Mouse (Mus musculus) lung, postnatal 0 days (tissue): ENCODE data around the gene Ptpn12. TPM values are rescaled to one million over a fixed set of nuclear protein-coding genes. Genes with fewer than 3 reads are reported as not detected.

Experiments used
- ATAC-seq: fragments of 200-750 bp; cut with Nextera tagmentation; 2 replicates; pipeline ENCODE4 v1.8.0; 2017; ENCODE audit warnings: moderate library complexity
- DNase-seq: peaks from one replicate; pipeline ENCODE4 v3.0.0-alpha.2; 2016; ENCODE audit warnings: low spot score
- H3K27ac ChIP-seq: fragments of 300-500 bp; sonication (generic); 2 replicates; pipeline ENCODE4 v1.5.1; 2014; ENCODE audit warnings: antibody characterized with exemption, mild to moderate bottlenecking, low read length, mixed read lengths
- H3K27me3 ChIP-seq: fragments of 300-500 bp; sonication (generic); replicated peaks from 2 replicates; pipeline ENCODE4 v1.6.1; 2014; ENCODE audit warnings: low read length, mixed read lengths; ENCODE audit not compliant: insufficient read depth
- H3K36me3 ChIP-seq: fragments of 300-500 bp; sonication (generic); 2 replicates; pipeline ENCODE4 v1.6.1; 2014; ENCODE audit warnings: low read length, mixed read lengths; ENCODE audit not compliant: insufficient read depth
- H3K4me1 ChIP-seq: fragments of 300-500 bp; sonication (generic); 2 replicates; pipeline ENCODE4 v1.6.1; 2014; ENCODE audit warnings: antibody characterized with exemption, low read depth, low read length, mixed read lengths; ENCODE audit not compliant: insufficient read depth
- H3K4me2 ChIP-seq: fragments of 300-500 bp; sonication (generic); replicated peaks from 2 replicates; pipeline ENCODE4 v1.6.1; 2014; ENCODE audit warnings: low read depth, mild to moderate bottlenecking, low read length, moderate library complexity, mixed read lengths
- H3K4me3 ChIP-seq: fragments of 300-500 bp; sonication (generic); 2 replicates; pipeline ENCODE4 v1.5.1; 2014; ENCODE audit warnings: low read depth, low read length
- H3K9ac ChIP-seq: fragments of 300-500 bp; sonication (generic); replicated peaks from 2 replicates; pipeline ENCODE4 v1.6.1; 2014; ENCODE audit warnings: low read depth, mild to moderate bottlenecking
- H3K9me3 ChIP-seq: fragments of 300-500 bp; sonication (generic); 2 replicates; pipeline ENCODE4 v1.6.1; 2016; ENCODE audit warnings: low read length, mixed read lengths
- CTCF ChIP-seq: IDR thresholded peaks from 2 replicates; pipeline ENCODE4 v1.5.1; 2016; ENCODE audit warnings: antibody characterized with exemption, mild to moderate bottlenecking
- EP300 ChIP-seq: IDR thresholded peaks from 2 replicates; pipeline ENCODE4 v1.6.1; 2016; ENCODE audit warnings: antibody characterized with exemption, mild to moderate bottlenecking, control low read depth
- WGBS: fragments of 180-500 bp; shearing (Covaris S2); extraction: QIAGEN DNeasy Blood & Tissue Kit; methylation state at CpG from one replicate; pipeline ENCODE4 v1.1.7; 2014; 5-methylcytosine and 5-hydroxymethylcytosine counted together
- polyA plus RNA-seq: library from polyadenylated mRNA; unstranded; fragments of >200 nt; fragmentation: Nextera tagmentation; extraction: Ambion mirVana; gene quantifications from 2 replicates; pipeline ENCODE4 v1.2.1, GENCODE M21; 2015

Ptpn12 gene
- polyA plus RNA-seq, 1 experiment from 2014 or later, result 31.1 TPM

GRCm38 (mm10) chr5:21054472-21055070, 1.1 kb downstream of the Ptpn12 start:
- H3K9ac ChIP-seq, result peak overlapping the region; percentile 99
- H3K9me3 ChIP-seq, result no peaks in the 10 kb centered on the region
- H3K4me2 ChIP-seq, result peak overlapping the region; percentile 58
- H3K4me1 ChIP-seq, result peaks cover 7% of the 10 kb centered on the region; the same call in 1 of the 2 replicates
- DNase-seq (peak; percentile 95), ATAC-seq (peak; percentile 32)
- H3K27ac ChIP-seq, result peak overlapping the region; percentile 100
- WGBS, result 0% methylated on average over 20 of the region's 20 CpGs
- TF ChIP-seq EP300 (peak; percentile 81), CTCF (peak; percentile 6; the same call in 1 of the 2 replicates)
- no peaks in the 10 kb centered on the region for H3K36me3 ChIP-seq
- H3K27me3 ChIP-seq, result no peaks in the 10 kb centered on the region
- peak overlapping the region; percentile 99 for H3K4me3 ChIP-seq

- Histone ChIP-seq H3K27ac (peak overlapping the region; percentile 100), H3K4me3 (peak overlapping the region; percentile 99), H3K4me1 (peaks cover 7% of the 10 kb centered on the region; the same call in 1 of the 2 replicates), H3K4me2 (peak overlapping the region; percentile 58), H3K36me3 (no peaks in the 10 kb centered on the region), H3K9ac (no peak overlapping the region), H3K9me3 (no peaks in the 10 kb centered on the region), H3K27me3 (no peaks in the 10 kb centered on the region)
- 31% methylated on average over 3 of the region's 3 CpGs for WGBS
- no peak for DNase-seq
- no peak for TF ChIP-seq CTCF
- TF ChIP-seq EP300, result no peak
- ATAC-seq, result no peak
These were observed 2.0 kb downstream of the Ptpn12 start for GRCm38 (mm10) chr5:21053571-21054307.

- H3K9ac ChIP-seq, result no peak overlapping the region
- DNase-seq (no peak), ATAC-seq (no peak)
- TF ChIP-seq EP300, result no peak
- no peak for TF ChIP-seq CTCF
- no peak overlapping the region for H3K4me2 ChIP-seq
- peaks cover 7% of the 10 kb centered on the region; the same call in 1 of the 2 replicates for H3K4me1 ChIP-seq
- no peaks in the 10 kb centered on the region for H3K36me3 ChIP-seq
- H3K9me3 ChIP-seq, result no peaks in the 10 kb centered on the region
- H3K4me3 ChIP-seq, result no peak overlapping the region
- 94% methylated on average over 1 of the region's 1 CpGs for WGBS
- H3K27me3 ChIP-seq, result no peaks in the 10 kb centered on the region
- no peak overlapping the region for H3K27ac ChIP-seq
These were observed 3.2 kb downstream of the Ptpn12 start for GRCm38 (mm10) chr5:21052521-21052920.

GRCm38 (mm10) chr5:21050770-21051122, 5.0 kb downstream of the Ptpn12 start:
- no peak for ATAC-seq
- WGBS, result 44% methylated on average over 2 of the region's 2 CpGs
- TF ChIP-seq CTCF (no peak; the same call in 1 of the 2 replicates), EP300 (peak; percentile 10; the same call in 1 of the 2 replicates)

GRCm38 (mm10) chr5:21050061-21050769, 5.5 kb downstream of the Ptpn12 start:
- TF ChIP-seq CTCF (no peak), EP300 (no peak)
- Histone ChIP-seq H3K9me3 (no peaks in the 10 kb centered on the region), H3K9ac (no peak overlapping the region), H3K4me1 (peaks cover 7% of the 10 kb centered on the region; the same call in 1 of the 2 replicates), H3K4me2 (no peak overlapping the region), H3K27me3 (no peaks in the 10 kb centered on the region), H3K4me3 (no peak overlapping the region), H3K36me3 (no peaks in the 10 kb centered on the region), H3K27ac (no peak overlapping the region)
- ATAC-seq, result no peak
- 69% methylated on average over 6 of the region's 6 CpGs for WGBS
- no peak for DNase-seq

More at GRCm38 (mm10) chr5:21050770-21051122, 5.0 kb downstream of the Ptpn12 start:
- no peak overlapping the region for H3K9ac ChIP-seq
- no peaks in the 10 kb centered on the region for H3K9me3 ChIP-seq
- no peak overlapping the region for H3K4me3 ChIP-seq
- peaks cover 7% of the 10 kb centered on the region; the same call in 1 of the 2 replicates for H3K4me1 ChIP-seq
- no peak overlapping the region for H3K4me2 ChIP-seq
- DNase-seq, result peak; percentile 15
- H3K27ac ChIP-seq, result no peak overlapping the region
- no peaks in the 10 kb centered on the region for H3K36me3 ChIP-seq
- H3K27me3 ChIP-seq, result no peaks in the 10 kb centered on the region

- Histone ChIP-seq H3K4me1 (peaks cover 11% of the 10 kb centered on the region; the same call in 1 of the 2 replicates), H3K27me3 (no peaks in the 10 kb centered on the region), H3K36me3 (no peaks in the 10 kb centered on the region), H3K4me3 (no peak overlapping the region), H3K9ac (no peak overlapping the region), H3K9me3 (no peaks in the 10 kb centered on the region), H3K4me2 (no peak overlapping the region), H3K27ac (no peak overlapping the region)
- WGBS, result 51% methylated on average over 4 of the region's 4 CpGs
- ATAC-seq, result no peak
- TF ChIP-seq CTCF (no peak), EP300 (no peak)
- no peak for DNase-seq
These were observed 6.7 kb downstream of the Ptpn12 start for GRCm38 (mm10) chr5:21049006-21049405.
